Mouse (Mus musculus) limb, embryonic 12.5 days (tissue): ENCODE measurements at regions not wholly inside any gene's neighbourhood (a gene's known extent, or its start where the extent isn't known, plus 50 kb on each side); places are given as distances from the start of the nearest gene placed in this dataset.

Experiments used
- ATAC-seq: fragments of 200-750 bp; cut with Nextera tagmentation; 2 replicates; pipeline ENCODE4 v1.8.0; 2017; ENCODE audit warnings: low read depth, moderate TSS enrichment; ENCODE audit not compliant: insufficient number of reproducible peaks, insufficient read depth, low FRiP score, low TSS enrichment
- H3K27ac ChIP-seq: fragments of 300-500 bp; sonication (generic); 2 replicates; pipeline ENCODE4 v1.5.1; 2016; ENCODE audit warnings: mild to moderate bottlenecking, moderate library complexity
- H3K27me3 ChIP-seq: fragments of 300-500 bp; sonication (generic); 2 replicates; pipeline ENCODE4 v1.6.1; 2016; ENCODE audit warnings: mild to moderate bottlenecking, moderate library complexity
- H3K36me3 ChIP-seq: fragments of 300-500 bp; sonication (generic); 2 replicates; pipeline ENCODE4 v1.6.1; 2016; ENCODE audit warnings: mild to moderate bottlenecking, moderate library complexity
- H3K4me1 ChIP-seq: fragments of 300-500 bp; sonication (generic); replicated peaks from 2 replicates; pipeline ENCODE4 v1.6.1; 2016
- H3K4me2 ChIP-seq: fragments of 300-500 bp; sonication (generic); 2 replicates; pipeline ENCODE4 v1.6.1; 2016; ENCODE audit warnings: mild to moderate bottlenecking, moderate library complexity
- H3K4me3 ChIP-seq: fragments of 300-500 bp; sonication (generic); replicated peaks from 2 replicates; pipeline ENCODE4 v1.5.1; 2016; ENCODE audit warnings: mild to moderate bottlenecking
- H3K9ac ChIP-seq: fragments of 300-500 bp; sonication (generic); replicated peaks from 2 replicates; pipeline ENCODE4 v1.6.1; 2016; ENCODE audit warnings: mild to moderate bottlenecking, moderate library complexity
- H3K9me3 ChIP-seq: fragments of 300-500 bp; sonication (generic); 2 replicates; pipeline ENCODE4 v1.6.1; 2016; ENCODE audit warnings: mild to moderate bottlenecking, moderate library complexity
- WGBS: fragments of 180-500 bp; shearing (Covaris S2); methylation state at CpG from one replicate; pipeline ENCODE4 v1.1.7; 2016; 5-methylcytosine and 5-hydroxymethylcytosine counted together

DNA sequence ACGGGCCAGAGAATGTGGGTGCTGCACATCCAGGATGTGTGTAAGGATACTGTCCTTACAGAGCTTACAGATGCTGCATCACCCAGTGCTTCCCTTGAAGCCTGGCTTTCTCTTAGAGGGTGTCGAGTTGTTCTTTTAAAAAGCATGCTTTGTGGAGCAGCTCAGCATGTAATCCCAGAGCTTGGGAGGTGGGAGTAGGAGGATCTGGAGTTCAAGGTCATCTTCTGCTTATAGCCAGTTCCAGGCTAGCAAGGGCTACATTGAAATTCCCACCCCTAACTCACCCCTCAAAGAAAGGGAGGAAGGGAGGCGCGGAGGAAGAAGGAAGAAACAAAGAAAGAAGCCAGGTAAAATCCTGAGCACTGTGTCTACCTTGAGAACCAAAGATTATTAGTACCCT is 76.0 kb upstream of the Gadd45a start:
- Histone ChIP-seq H3K4me3 (peak overlapping the region; percentile 31; the same call in 1 of the 2 replicates), H3K27ac (no peak overlapping the region), H3K9me3 (no peaks in the 10 kb centered on the region), H3K4me1 (peaks cover 8% of the 10 kb centered on the region; the same call in 1 of the 2 replicates), H3K4me2 (peak overlapping the region; percentile 55), H3K9ac (no peak overlapping the region), H3K36me3 (no peaks in the 10 kb centered on the region), H3K27me3 (peaks cover 21% of the 10 kb centered on the region)
- no peak for ATAC-seq
- WGBS = 63% methylated on average over 4 of the region's 4 CpGs

DNA sequence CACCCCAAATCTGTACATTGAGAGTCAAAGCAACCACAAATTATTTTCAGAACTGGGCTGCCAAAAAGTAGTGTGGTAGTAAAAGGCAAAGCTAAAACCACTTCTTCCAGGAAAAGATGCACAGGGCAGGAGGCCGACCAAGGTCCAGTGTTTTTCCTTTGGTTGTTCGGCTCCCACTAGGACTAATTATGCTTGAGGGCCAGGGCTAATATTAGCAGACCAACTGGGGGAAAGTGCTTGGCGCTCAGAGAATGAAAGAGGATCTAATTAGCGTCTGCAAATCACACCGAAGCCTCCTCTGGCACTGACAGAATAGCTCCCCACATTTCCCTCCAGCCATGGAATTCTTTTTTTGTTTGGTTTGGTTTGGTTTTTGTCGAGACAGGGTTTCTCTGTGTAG is 75.1 kb upstream of the Gadd45a start:
- Histone ChIP-seq H3K4me2 (no peak overlapping the region), H3K9ac (no peak overlapping the region), H3K27me3 (peaks cover 21% of the 10 kb centered on the region), H3K36me3 (no peaks in the 10 kb centered on the region), H3K27ac (no peak overlapping the region), H3K9me3 (no peaks in the 10 kb centered on the region), H3K4me3 (no peak overlapping the region), H3K4me1 (peaks cover 8% of the 10 kb centered on the region; the same call in 1 of the 2 replicates)
- ATAC-seq = no peak
- WGBS = 48% methylated on average over 6 of the region's 6 CpGs

GRCm38 (mm10) chr6:67111581-67111980 is 74.3 kb upstream of the Gadd45a start:
- no peak overlapping the region for H3K27ac ChIP-seq
- peaks cover 21% of the 10 kb centered on the region for H3K27me3 ChIP-seq
- no peaks in the 10 kb centered on the region for H3K9me3 ChIP-seq
- H3K36me3 ChIP-seq = no peaks in the 10 kb centered on the region
- H3K4me2 ChIP-seq = no peak overlapping the region
- no peak overlapping the region for H3K9ac ChIP-seq
- WGBS = 73% methylated on average over 2 of the region's 2 CpGs
- peaks cover 8% of the 10 kb centered on the region; the same call in 1 of the 2 replicates for H3K4me1 ChIP-seq
- H3K4me3 ChIP-seq = no peak overlapping the region
- ATAC-seq = no peak

GRCm38 (mm10) chr6:67110391-67110790 is 73.1 kb upstream of the Gadd45a start:
- no peak for ATAC-seq
- WGBS = 42% methylated on average over 1 of the region's 1 CpGs

DNA sequence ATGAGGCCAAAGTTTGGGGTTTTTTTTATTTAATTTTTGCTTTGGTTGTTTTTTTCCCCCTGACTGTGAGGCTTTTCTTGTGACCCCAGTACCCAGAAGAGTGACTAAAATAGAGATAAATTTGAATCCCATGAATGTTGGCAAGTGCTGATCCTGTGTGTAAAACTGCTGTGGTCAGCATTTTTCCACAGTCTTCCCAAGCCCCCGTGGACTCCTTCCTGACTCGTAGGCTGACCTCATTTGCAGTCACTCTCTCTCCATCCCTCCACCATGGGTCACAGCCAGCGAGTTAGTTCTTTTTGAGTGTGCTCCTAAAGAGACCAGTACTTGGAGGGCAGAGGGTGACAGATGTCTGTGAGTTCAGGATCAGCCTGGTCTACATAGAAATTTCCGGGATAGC is 72.5 kb upstream of the Gadd45a start:
- Histone ChIP-seq H3K9me3 (no peaks in the 10 kb centered on the region), H3K27ac (no peak overlapping the region), H3K9ac (no peak overlapping the region), H3K4me2 (no peak overlapping the region), H3K4me1 (peaks cover 8% of the 10 kb centered on the region; the same call in 1 of the 2 replicates), H3K27me3 (peaks cover 18% of the 10 kb centered on the region), H3K4me3 (no peak overlapping the region), H3K36me3 (no peaks in the 10 kb centered on the region)
- ATAC-seq = no peak
- 70% methylated on average over 4 of the region's 4 CpGs for WGBS

More at GRCm38 (mm10) chr6:67110391-67110790, 73.1 kb upstream of the Gadd45a start:
- Histone ChIP-seq H3K4me1 (peaks cover 8% of the 10 kb centered on the region; the same call in 1 of the 2 replicates), H3K4me3 (no peak overlapping the region), H3K4me2 (no peak overlapping the region), H3K9ac (no peak overlapping the region), H3K36me3 (no peaks in the 10 kb centered on the region), H3K27ac (no peak overlapping the region), H3K27me3 (peaks cover 19% of the 10 kb centered on the region), H3K9me3 (no peaks in the 10 kb centered on the region)

GRCm38 (mm10) chr6:67107517-67107916 is 70.3 kb upstream of the Gadd45a start:
- WGBS = 80% methylated on average over 4 of the region's 4 CpGs
- no peak overlapping the region for H3K4me3 ChIP-seq
- H3K36me3 ChIP-seq = no peaks in the 10 kb centered on the region
- H3K27me3 ChIP-seq = peaks cover under 1% of the 10 kb centered on the region; the same call in 1 of the 2 replicates
- H3K9me3 ChIP-seq = no peaks in the 10 kb centered on the region
- no peak for ATAC-seq
- H3K4me2 ChIP-seq = no peak overlapping the region
- H3K4me1 ChIP-seq = no peaks in the 10 kb centered on the region
- H3K9ac ChIP-seq = no peak overlapping the region
- H3K27ac ChIP-seq = no peak overlapping the region

GRCm38 (mm10) chr6:67106493-67106892 is 69.2 kb upstream of the Gadd45a start:
- no peaks in the 10 kb centered on the region for H3K9me3 ChIP-seq
- no peaks in the 10 kb centered on the region for H3K36me3 ChIP-seq
- no peak for ATAC-seq
- no peak overlapping the region for H3K27ac ChIP-seq
- H3K4me3 ChIP-seq = no peak overlapping the region
- H3K4me2 ChIP-seq = no peak overlapping the region
- WGBS = 95% methylated on average over 2 of the region's 2 CpGs
- no peaks in the 10 kb centered on the region for H3K4me1 ChIP-seq
- no peaks in the 10 kb centered on the region for H3K27me3 ChIP-seq
- H3K9ac ChIP-seq = no peak overlapping the region

DNA sequence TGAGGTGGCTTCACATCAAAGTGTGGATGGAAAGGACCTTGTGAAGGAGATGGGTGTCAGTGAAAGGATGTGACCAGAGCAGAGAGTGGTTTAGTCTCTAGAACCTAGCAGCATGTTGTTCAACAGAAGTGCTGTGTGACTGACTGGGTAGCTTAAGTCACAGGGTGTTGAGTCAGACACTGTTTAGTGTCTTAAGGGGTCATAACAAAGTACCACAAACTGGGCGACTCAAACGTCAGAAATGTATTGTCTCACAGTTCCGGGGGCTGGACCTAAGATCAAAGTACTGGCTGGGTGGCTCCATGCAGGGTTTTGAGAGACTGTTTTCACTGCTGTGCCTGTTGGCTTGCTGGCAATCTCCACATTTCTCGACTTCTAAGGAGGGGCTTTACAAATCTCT is 68.1 kb upstream of the Gadd45a start:
- WGBS = 2% methylated on average over 4 of the region's 4 CpGs

DNA sequence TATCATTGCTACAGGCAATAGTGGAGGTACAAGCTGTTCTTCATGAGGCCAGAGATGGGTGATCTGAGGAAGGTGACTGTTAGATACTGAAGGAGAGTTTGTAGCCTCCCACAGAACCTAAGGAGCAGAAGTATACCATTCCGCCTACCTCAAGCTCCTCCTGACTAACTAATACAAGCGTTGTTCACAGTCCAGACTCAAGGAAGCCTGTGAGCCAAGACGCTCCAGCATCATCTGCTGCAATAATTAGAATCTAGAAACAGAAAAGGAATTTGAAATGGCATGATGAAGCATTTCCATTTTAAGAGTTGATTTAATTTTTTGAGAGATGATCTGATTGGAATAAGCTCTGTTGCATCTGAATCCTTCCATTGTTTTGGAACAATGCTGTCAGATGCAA is 66.9 kb upstream of the Gadd45a start:
- H3K4me3 ChIP-seq = no peak overlapping the region
- no peaks in the 10 kb centered on the region for H3K27me3 ChIP-seq
- no peak for ATAC-seq
- no peak overlapping the region for H3K9ac ChIP-seq
- WGBS = 84% methylated on average over 3 of the region's 3 CpGs
- H3K9me3 ChIP-seq = no peaks in the 10 kb centered on the region
- H3K4me2 ChIP-seq = no peak overlapping the region
- H3K27ac ChIP-seq = no peak overlapping the region
- H3K4me1 ChIP-seq = no peaks in the 10 kb centered on the region
- H3K36me3 ChIP-seq = no peaks in the 10 kb centered on the region

More for the DNA sequence above, 68.1 kb upstream of the Gadd45a start:
- H3K27me3 ChIP-seq = no peaks in the 10 kb centered on the region
- H3K4me2 ChIP-seq = no peak overlapping the region
- no peaks in the 10 kb centered on the region for H3K9me3 ChIP-seq
- H3K4me1 ChIP-seq = no peaks in the 10 kb centered on the region
- H3K27ac ChIP-seq = no peak overlapping the region
- no peak overlapping the region for H3K4me3 ChIP-seq
- ATAC-seq = no peak
- H3K36me3 ChIP-seq = no peaks in the 10 kb centered on the region
- H3K9ac ChIP-seq = no peak overlapping the region

DNA sequence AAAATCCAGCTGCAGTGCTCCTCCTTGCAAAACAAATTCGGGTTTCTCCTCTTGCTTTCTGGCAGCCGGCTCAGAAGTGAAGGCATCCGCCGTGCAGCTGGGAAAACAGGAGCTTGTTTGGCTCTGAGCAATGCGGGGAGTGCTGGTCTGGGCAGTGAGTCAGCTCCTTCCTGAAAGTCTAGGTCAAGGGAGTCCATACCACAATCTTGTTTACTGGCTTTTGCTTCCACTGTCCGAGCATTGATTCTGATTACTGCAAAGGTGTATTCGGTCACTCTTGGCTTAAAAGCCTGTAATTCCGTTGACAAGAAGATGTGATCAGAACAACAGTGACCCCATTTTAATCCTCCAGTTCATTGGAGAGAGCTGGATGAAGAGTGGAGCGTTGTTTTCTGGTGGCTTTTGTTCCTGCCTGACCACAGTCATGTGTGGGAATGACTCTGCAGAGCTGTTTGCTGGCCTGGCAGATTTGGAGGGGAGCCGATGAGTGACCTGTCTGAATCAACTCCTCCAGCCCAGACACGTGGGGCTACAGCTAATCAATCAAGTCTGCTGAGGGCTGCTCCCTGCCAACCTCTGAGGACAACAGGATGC is 65.4 kb upstream of the Gadd45a start:
- H3K4me2 ChIP-seq = no peak overlapping the region
- H3K27ac ChIP-seq = no peak overlapping the region
- H3K4me3 ChIP-seq = no peak overlapping the region
- WGBS = 51% methylated on average over 11 of the region's 11 CpGs
- H3K36me3 ChIP-seq = no peaks in the 10 kb centered on the region
- ATAC-seq = no peak
- no peaks in the 10 kb centered on the region for H3K9me3 ChIP-seq
- no peaks in the 10 kb centered on the region for H3K4me1 ChIP-seq
- H3K9ac ChIP-seq = no peak overlapping the region
- H3K27me3 ChIP-seq = no peaks in the 10 kb centered on the region

DNA sequence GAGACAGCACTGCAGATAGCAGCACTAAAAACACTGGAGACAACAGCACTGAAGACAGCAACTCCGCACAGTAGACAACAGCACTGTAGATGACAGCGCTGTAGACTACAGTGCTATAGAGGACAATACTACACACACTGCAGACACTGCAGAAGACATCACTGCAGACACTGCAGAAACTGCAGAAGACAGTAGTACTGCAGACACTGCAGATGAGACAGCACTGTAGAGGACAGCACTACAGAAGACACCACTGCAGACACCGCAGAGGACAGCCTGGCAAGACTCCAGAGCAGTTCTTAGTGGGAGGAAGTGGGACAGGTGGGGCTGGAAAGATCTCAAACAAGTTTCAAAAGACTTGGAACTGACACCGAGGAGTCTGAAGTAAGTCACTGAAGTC is 64.8 kb upstream of the Gadd45a start:
- no peaks in the 10 kb centered on the region for H3K4me1 ChIP-seq
- H3K9ac ChIP-seq = no peak overlapping the region
- no peaks in the 10 kb centered on the region for H3K9me3 ChIP-seq
- no peak overlapping the region for H3K4me3 ChIP-seq
- ATAC-seq = no peak
- H3K4me2 ChIP-seq = no peak overlapping the region
- H3K36me3 ChIP-seq = no peaks in the 10 kb centered on the region
- WGBS = 85% methylated on average over 4 of the region's 4 CpGs
- no peaks in the 10 kb centered on the region for H3K27me3 ChIP-seq
- no peak overlapping the region for H3K27ac ChIP-seq

DNA sequence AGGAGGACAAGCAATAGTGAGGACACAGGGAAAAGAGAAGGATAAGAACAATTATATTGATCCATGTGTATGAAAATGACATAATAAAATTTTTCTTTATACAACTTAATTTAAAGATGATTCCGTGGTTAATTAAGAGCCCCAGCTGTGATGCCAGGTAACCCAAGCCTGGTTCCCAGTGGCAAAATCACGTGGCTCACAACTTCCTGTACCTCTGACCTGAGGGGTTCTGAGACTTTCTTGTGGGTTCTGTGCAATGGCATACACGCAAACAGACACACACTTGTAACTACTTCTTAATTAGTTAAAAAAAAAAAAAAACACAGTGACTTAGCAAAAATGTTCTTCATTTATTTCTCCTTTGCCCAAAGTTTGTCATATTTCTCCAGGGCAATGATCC is 57.2 kb upstream of the Gadd45a start:
- H3K4me1 ChIP-seq = no peaks in the 10 kb centered on the region
- H3K36me3 ChIP-seq = no peaks in the 10 kb centered on the region
- no peaks in the 10 kb centered on the region for H3K27me3 ChIP-seq
- no peak for ATAC-seq
- no peak overlapping the region for H3K4me2 ChIP-seq
- H3K9ac ChIP-seq = no peak overlapping the region
- no peak overlapping the region for H3K4me3 ChIP-seq
- H3K27ac ChIP-seq = no peak overlapping the region
- WGBS = 72% methylated on average over 3 of the region's 3 CpGs
- H3K9me3 ChIP-seq = no peaks in the 10 kb centered on the region
